Mouse (Mus musculus): ENCODE data around the gene Mapk1.

GRCm38 (mm10) chr16:16939543-16939942 lies 43.6 kb upstream of the Mapk1 start:
- TF ChIP-seq CTCF (conservative IDR thresholded peaks at IDR 0.05; ENCODE audit: low read length), result no peak
- TF ChIP-seq POU5F1 (IDR thresholded peaks at IDR 0.05; ENCODE audit: borderline replicate concordance, low read length), result no peak
- no peak for TF ChIP-seq NANOG (IDR thresholded peaks at IDR 0.05; ENCODE audit: borderline replicate concordance, low read length)

Measured in E14TG2a.4 (cell line).